Mouse (Mus musculus): ENCODE measurements around the gene Acer2. TPM values are rescaled to one million over a fixed set of nuclear protein-coding genes. Genes with fewer than 3 reads are reported as not detected.

Gene Acer2
- total and polyA plus RNA-seq, 3 experiments = 0.09 to 0.29 (median 0.13) TPM

- in situ Hi-C loops (cut with MboI; ENCODE audit: low pct_ligation_motif_present, low pct_unique_long_range_greater_than_20kb, low sequenced_read_pairs) (no loop called here), dilution Hi-C loops (cut with MboI; ENCODE audit: extremely low pct_ligation_motif_present, extremely low pct_unique_long_range_greater_than_20kb, low sequenced_read_pairs) (no loop called here)
- Histone ChIP-seq H3K9ac (ENCODE audit: insufficient read depth, low read depth) (no peak overlapping the region), H3K27me3 (replicated peaks) (no peaks in the 10 kb centered on the region), H3K79me2 (replicated peaks; ENCODE audit: control insufficient read depth, extremely low read depth, insufficient read depth, poor library complexity, severe bottlenecking) (no peaks in the 10 kb centered on the region), H3K27ac (ENCODE audit: insufficient read depth, low read depth) (no peak overlapping the region), H3K36me3 (replicated peaks in 1 of 2; ENCODE audit: control insufficient read depth in 1 of 2, insufficient read depth in 1 of 2, low read length in 1 of 2) (no peaks in the 10 kb centered on the region), H3K4me1 (ENCODE audit: control insufficient read depth in 1 of 2, insufficient read depth in 2 of 2) (no peaks in the 10 kb centered on the region), H3K4me2 (ENCODE audit: insufficient read depth, low read depth, poor library complexity, severe bottlenecking) (no peak overlapping the region; the same call in 1 of the 2 replicates), H3K9me3 (replicated peaks; ENCODE audit: low read length) (no peaks in the 10 kb centered on the region), H3K4me3 (replicated peaks in 1 of 3; ENCODE audit: low read depth in 2 of 3, low read length in 2 of 3, poor library complexity in 1 of 3) (no peak overlapping the region)
- TF ChIP-seq JUND (conservative IDR thresholded peaks at IDR 0.05; ENCODE audit: low read depth, low read length) (no peak), CHD2 (IDR thresholded peaks at IDR 0.05; ENCODE audit: low read length) (no peak), EP300 (IDR thresholded peaks at IDR 0.05; ENCODE audit: low read length) (no peak), SMC3 (IDR thresholded peaks at IDR 0.05; ENCODE audit: low read depth, low read length) (no peak), IRF4 (IDR thresholded peaks at IDR 0.05; ENCODE audit: low read depth, low read length) (no peak), MAFK (IDR thresholded peaks at IDR 0.05; ENCODE audit: insufficient replicate concordance, low read length) (no peak), PAX5 (IDR thresholded peaks at IDR 0.05; ENCODE audit: low read length) (no peak), TBP (conservative IDR thresholded peaks at IDR 0.05; ENCODE audit: low read depth, low read length) (no peak)
- no peak for DNase-seq (ENCODE audit: extremely low read depth)
Observed at GRCm38 (mm10) chr4:86936706-86937105, 62.5 kb downstream of the Acer2 start.

GRCm38 (mm10) chr4:86942656-86943055, 68.5 kb downstream of the Acer2 start:
- no peaks in the 10 kb centered on the region for H3K79me2 ChIP-seq (replicated peaks; ENCODE audit: control insufficient read depth, extremely low read depth, insufficient read depth, poor library complexity, severe bottlenecking)
- dilution Hi-C loops (cut with MboI; ENCODE audit: extremely low pct_ligation_motif_present, extremely low pct_unique_long_range_greater_than_20kb, low sequenced_read_pairs) (no loop called here), in situ Hi-C loops (cut with MboI; ENCODE audit: low pct_ligation_motif_present, low pct_unique_long_range_greater_than_20kb, low sequenced_read_pairs) (no loop called here)
- no peaks in the 10 kb centered on the region for H3K9me3 ChIP-seq (replicated peaks; ENCODE audit: low read length)
- H3K27ac ChIP-seq (ENCODE audit: insufficient read depth, low read depth) = no peak overlapping the region
- H3K9ac ChIP-seq (ENCODE audit: insufficient read depth, low read depth) = no peak overlapping the region
- H3K4me1 ChIP-seq (ENCODE audit: control insufficient read depth in 1 of 2, insufficient read depth in 2 of 2) = no peaks in the 10 kb centered on the region
- no peak overlapping the region for H3K4me2 ChIP-seq (ENCODE audit: insufficient read depth, low read depth, poor library complexity, severe bottlenecking)
- no peak overlapping the region for H3K4me3 ChIP-seq (replicated peaks in 1 of 3; ENCODE audit: low read depth in 2 of 3, low read length in 2 of 3, poor library complexity in 1 of 3)
- DNase-seq (ENCODE audit: extremely low read depth) = no peak
- no peaks in the 10 kb centered on the region for H3K36me3 ChIP-seq (replicated peaks in 1 of 2; ENCODE audit: control insufficient read depth in 1 of 2, insufficient read depth in 1 of 2, low read length in 1 of 2)
- no peak for TF ChIP-seq RAD21 (IDR thresholded peaks at IDR 0.05; ENCODE audit: low read depth, low read length)
- TF ChIP-seq MAZ (IDR thresholded peaks at IDR 0.05; ENCODE audit: low read depth, low read length) = no peak
- no peaks in the 10 kb centered on the region for H3K27me3 ChIP-seq (replicated peaks)

- DNase-seq (ENCODE audit: extremely low read depth) = no peak
- in situ Hi-C loops (cut with MboI; ENCODE audit: low pct_ligation_motif_present, low pct_unique_long_range_greater_than_20kb, low sequenced_read_pairs) = no loop called here
Observed at GRCm38 (mm10) chr4:86943296-86943695, 69.1 kb downstream of the Acer2 start.

More at GRCm38 (mm10) chr4:86943296-86943695, 69.1 kb downstream of the Acer2 start:
- Histone ChIP-seq H3K4me2 (ENCODE audit: insufficient read depth, low read depth, poor library complexity, severe bottlenecking) (no peak overlapping the region), H3K27me3 (replicated peaks) (no peaks in the 10 kb centered on the region), H3K9me3 (replicated peaks; ENCODE audit: low read length) (no peaks in the 10 kb centered on the region), H3K27ac (ENCODE audit: insufficient read depth, low read depth) (no peak overlapping the region), H3K4me1 (ENCODE audit: control insufficient read depth in 1 of 2, insufficient read depth in 2 of 2) (no peaks in the 10 kb centered on the region), H3K36me3 (replicated peaks in 1 of 2; ENCODE audit: control insufficient read depth in 1 of 2, insufficient read depth in 1 of 2, low read length in 1 of 2) (no peaks in the 10 kb centered on the region), H3K9ac (ENCODE audit: insufficient read depth, low read depth) (no peak overlapping the region), H3K79me2 (replicated peaks; ENCODE audit: control insufficient read depth, extremely low read depth, insufficient read depth, poor library complexity, severe bottlenecking) (no peaks in the 10 kb centered on the region), H3K4me3 (replicated peaks in 1 of 3; ENCODE audit: low read depth in 2 of 3, low read length in 2 of 3, poor library complexity in 1 of 3) (no peak overlapping the region)
- TF ChIP-seq SIN3A (IDR thresholded peaks at IDR 0.05; ENCODE audit: low read length) = no peak
- TF ChIP-seq NELFE (IDR thresholded peaks at IDR 0.05; ENCODE audit: low read depth, low read length) = no peak
- no peak for TF ChIP-seq MYC (IDR thresholded peaks at IDR 0.05; ENCODE audit: low read depth, low read length)
- TF ChIP-seq ZC3H11A (IDR thresholded peaks at IDR 0.05; ENCODE audit: low read depth, low read length) = no peak
- TF ChIP-seq ZMIZ1 (IDR thresholded peaks at IDR 0.05; ENCODE audit: low read depth, low read length) = no peak
- no peak for TF ChIP-seq POLR2AphosphoS2 (IDR thresholded peaks at IDR 0.05; ENCODE audit: low read depth, low read length)
- TF ChIP-seq CHD2 (IDR thresholded peaks at IDR 0.05; ENCODE audit: low read length) = no peak
- TF ChIP-seq ZNF384 (IDR thresholded peaks at IDR 0.05; ENCODE audit: low read depth, low read length) = no peak
- no peak for TF ChIP-seq MAFK (IDR thresholded peaks at IDR 0.05; ENCODE audit: insufficient replicate concordance, low read length)
- no peak for TF ChIP-seq TCF12 (IDR thresholded peaks at IDR 0.05; ENCODE audit: low read depth, low read length)
- TF ChIP-seq MAX (IDR thresholded peaks at IDR 0.05; ENCODE audit: low read length) = no peak
- no peak for TF ChIP-seq USF1 (IDR thresholded peaks at IDR 0.05; ENCODE audit: low read depth, low read length)
- no peak for TF ChIP-seq GABPA (IDR thresholded peaks at IDR 0.05; ENCODE audit: insufficient replicate concordance, low read depth, low read length)
- no peak for TF ChIP-seq MXI1 (IDR thresholded peaks at IDR 0.05; ENCODE audit: low read depth, low read length)
- TF ChIP-seq MAZ (IDR thresholded peaks at IDR 0.05; ENCODE audit: low read depth, low read length) = no peak
- TF ChIP-seq CTCF (conservative IDR thresholded peaks at IDR 0.05 in 1 of 2, IDR thresholded peaks at IDR 0.05 in 1 of 2; ENCODE audit: low read depth in 2 of 2, low read length in 2 of 2) = no peak
- TF ChIP-seq EP300 (IDR thresholded peaks at IDR 0.05; ENCODE audit: low read length) = no peak
- TF ChIP-seq SMC3 (IDR thresholded peaks at IDR 0.05; ENCODE audit: low read depth, low read length) = no peak
- TF ChIP-seq CHD1 (IDR thresholded peaks at IDR 0.05; ENCODE audit: low read depth, low read length) = no peak
- TF ChIP-seq KAT2A (IDR thresholded peaks at IDR 0.05; ENCODE audit: insufficient replicate concordance, low read length) = no peak
- dilution Hi-C loops (cut with MboI; ENCODE audit: extremely low pct_ligation_motif_present, extremely low pct_unique_long_range_greater_than_20kb, low sequenced_read_pairs) = no loop called here
